Mouse (Mus musculus): Measurements from ENCODE around the gene Gm20388. TPM values are rescaled to one million over a fixed set of nuclear protein-coding genes. Genes with fewer than 3 reads are reported as not detected.

Gm20388 gene
- polyA plus RNA-seq, 2 experiments: 8.5 TPM; not detected in 1

DNA sequence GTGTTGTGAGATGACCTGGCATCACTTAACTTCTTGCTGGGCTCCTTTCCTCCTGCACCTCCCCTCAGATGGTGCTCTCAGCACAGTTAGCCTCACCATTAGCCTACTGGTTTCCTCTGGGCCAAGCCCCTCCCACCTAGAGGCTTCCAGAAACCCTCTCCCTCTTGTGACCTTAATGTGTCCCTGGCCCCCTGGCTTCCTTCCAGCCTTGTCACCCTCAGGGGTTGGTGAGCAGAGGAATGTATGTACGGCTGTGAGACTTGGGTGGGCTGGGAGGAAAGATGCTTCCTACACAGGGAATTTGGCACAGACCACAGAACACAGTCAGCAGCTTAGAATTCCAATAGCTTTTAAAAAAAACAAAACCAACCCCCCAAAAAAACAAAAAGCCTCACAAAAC is 1970.2 kb downstream of the Gm20388 start:
- no peak overlapping the region for H3K27ac ChIP-seq
- no peaks in the 10 kb centered on the region for H3K27me3 ChIP-seq (ENCODE audit: control insufficient read depth, insufficient read depth, low read length)
- ATAC-seq (ENCODE audit: insufficient read depth): no peak
- H3K4me1 ChIP-seq (replicated peaks; ENCODE audit: control insufficient read depth in 2 of 2, insufficient read depth in 2 of 2, low read length in 1 of 2): 0 out of 4 replicates have a peak, but pooled peaks cover 0 to 2% of the 10 kb centered on the region in 2 experiments
- H3K4me3 ChIP-seq (ENCODE audit: insufficient read depth in 1 of 2, low read depth in 2 of 2, low read length in 2 of 2): no peak overlapping the region
- 70% methylated on average over 1 of the region's 1 CpGs for WGBS (ENCODE audit: insufficient replicate concordance)
- no peak overlapping the region for H3K4me2 ChIP-seq (ENCODE audit: low read depth)
- H3K9me3 ChIP-seq (ENCODE audit: control insufficient read depth, low read length): no peaks in the 10 kb centered on the region
- TF ChIP-seq CTCF (IDR thresholded peaks at IDR 0.05; ENCODE audit: low read depth) (no peak), EP300 (IDR thresholded peaks at IDR 0.05; ENCODE audit: low read depth) (no peak)
- peaks cover 47% of the 10 kb centered on the region for H3K36me3 ChIP-seq (replicated peaks; ENCODE audit: control insufficient read depth, insufficient read depth, low read depth)
- no peak for DNase-seq (ENCODE audit: low read depth in 3 of 3, low spot score in 3 of 3)
- no peak overlapping the region for H3K9ac ChIP-seq (replicated peaks)

DNA sequence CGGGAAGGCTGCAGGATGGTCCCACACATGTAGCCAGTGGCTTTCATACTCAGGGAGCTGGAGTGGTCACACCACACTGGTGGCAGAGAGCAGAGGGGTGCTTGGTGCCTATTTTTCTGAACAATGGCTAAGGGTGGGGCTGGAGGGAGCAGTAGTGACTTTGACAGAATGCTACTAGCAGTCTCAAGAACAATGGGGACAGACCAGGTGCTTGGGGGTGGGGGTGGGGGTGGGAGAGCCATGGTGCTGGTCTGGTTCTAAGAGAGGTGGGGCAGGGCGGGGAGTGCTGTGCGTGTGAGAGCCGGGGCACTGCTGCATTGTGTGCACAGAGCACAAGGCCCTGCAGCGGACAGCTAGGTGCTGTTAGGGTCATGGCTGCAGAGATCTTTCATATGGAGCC is 1971.3 kb downstream of the Gm20388 start:
- H3K36me3 ChIP-seq (replicated peaks; ENCODE audit: control insufficient read depth, insufficient read depth, low read depth): peaks cover 58% of the 10 kb centered on the region
- H3K27me3 ChIP-seq (ENCODE audit: control insufficient read depth, insufficient read depth, low read length): no peaks in the 10 kb centered on the region
- no peak overlapping the region for H3K9ac ChIP-seq (replicated peaks)
- no peak overlapping the region for H3K4me2 ChIP-seq (ENCODE audit: low read depth)
- no peak overlapping the region for H3K4me3 ChIP-seq (ENCODE audit: insufficient read depth in 1 of 2, low read depth in 2 of 2, low read length in 2 of 2)
- H3K27ac ChIP-seq: no peak overlapping the region
- DNase-seq (ENCODE audit: low read depth in 3 of 3, low spot score in 3 of 3) (no peak), ATAC-seq (ENCODE audit: insufficient read depth) (no peak)
- no peaks in the 10 kb centered on the region for H3K9me3 ChIP-seq (ENCODE audit: control insufficient read depth, low read length)
- 0 out of 4 replicates have a peak, but pooled peaks cover 0 to 2% of the 10 kb centered on the region in 2 experiments for H3K4me1 ChIP-seq (replicated peaks; ENCODE audit: control insufficient read depth in 2 of 2, insufficient read depth in 2 of 2, low read length in 1 of 2)
- 88% methylated on average over 5 of the region's 5 CpGs for WGBS (ENCODE audit: insufficient replicate concordance)
- no peak for TF ChIP-seq EP300 (IDR thresholded peaks at IDR 0.05; ENCODE audit: low read depth)
- TF ChIP-seq CTCF (IDR thresholded peaks at IDR 0.05; ENCODE audit: low read depth): no peak

DNA sequence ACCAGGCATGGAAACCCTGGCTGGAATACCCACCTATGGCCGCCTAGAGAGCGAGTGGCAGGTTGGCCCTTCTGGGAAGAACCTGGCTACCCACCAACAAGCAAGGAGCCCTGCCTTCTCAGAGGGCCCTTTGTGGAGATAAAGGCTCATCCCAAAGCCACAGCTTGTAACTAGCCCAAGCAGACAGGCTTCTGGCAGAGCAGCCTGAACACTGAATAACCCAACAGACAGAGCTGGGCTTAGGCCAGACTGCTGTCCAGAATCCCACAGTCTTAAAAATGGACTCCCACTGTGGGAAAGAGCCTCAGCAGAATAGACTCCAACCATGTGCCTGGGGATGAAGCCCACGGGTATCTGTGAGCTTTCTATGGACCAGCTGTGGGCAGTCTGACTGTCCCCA is 1973.5 kb downstream of the Gm20388 start:
- H3K27me3 ChIP-seq (ENCODE audit: control insufficient read depth, insufficient read depth, low read length): no peaks in the 10 kb centered on the region
- H3K4me3 ChIP-seq (ENCODE audit: insufficient read depth in 1 of 2, low read depth in 2 of 2, low read length in 2 of 2): no peak overlapping the region
- H3K9ac ChIP-seq (replicated peaks): no peak overlapping the region
- peaks cover 76% of the 10 kb centered on the region for H3K36me3 ChIP-seq (replicated peaks; ENCODE audit: control insufficient read depth, insufficient read depth, low read depth)
- H3K4me1 ChIP-seq (replicated peaks; ENCODE audit: control insufficient read depth in 2 of 2, insufficient read depth in 2 of 2, low read length in 1 of 2): no peaks in the 10 kb centered on the region
- DNase-seq (ENCODE audit: low read depth in 3 of 3, low spot score in 3 of 3) (no peak), ATAC-seq (ENCODE audit: insufficient read depth) (no peak)
- H3K27ac ChIP-seq: no peak overlapping the region
- H3K9me3 ChIP-seq (ENCODE audit: control insufficient read depth, low read length): no peaks in the 10 kb centered on the region
- H3K4me2 ChIP-seq (ENCODE audit: low read depth): no peak overlapping the region
- WGBS (ENCODE audit: insufficient replicate concordance): 87% methylated on average over 3 of the region's 3 CpGs
- no peak for TF ChIP-seq CTCF (IDR thresholded peaks at IDR 0.05; ENCODE audit: low read depth)
- no peak for TF ChIP-seq EP300 (IDR thresholded peaks at IDR 0.05; ENCODE audit: low read depth)

DNA sequence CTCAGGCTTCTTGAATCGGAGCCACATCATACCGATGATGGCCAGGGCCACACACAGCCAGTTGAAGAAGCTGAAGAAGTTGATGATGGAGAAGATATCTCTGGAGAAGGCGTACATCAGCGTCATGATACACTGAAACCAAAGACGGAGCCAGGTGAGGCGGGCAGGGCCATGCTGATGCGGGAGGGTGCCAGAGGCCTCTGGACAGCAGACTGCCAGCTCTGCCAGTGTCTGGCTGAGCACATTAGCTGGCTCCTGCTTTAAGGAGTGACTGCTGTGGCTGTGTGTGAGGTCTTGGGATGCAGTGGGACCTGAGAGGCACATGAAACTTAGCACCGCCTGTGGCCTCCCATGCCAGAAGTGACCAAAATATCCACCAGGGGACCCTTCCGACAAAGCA is 1974.4 kb downstream of the Gm20388 start:
- H3K4me2 ChIP-seq (ENCODE audit: low read depth): no peak overlapping the region
- H3K27me3 ChIP-seq (ENCODE audit: control insufficient read depth, insufficient read depth, low read length): no peaks in the 10 kb centered on the region
- no peaks in the 10 kb centered on the region for H3K9me3 ChIP-seq (ENCODE audit: control insufficient read depth, low read length)
- H3K4me1 ChIP-seq (replicated peaks; ENCODE audit: control insufficient read depth in 2 of 2, insufficient read depth in 2 of 2, low read length in 1 of 2): no peaks in the 10 kb centered on the region
- ATAC-seq (ENCODE audit: insufficient read depth): no peak
- no peak overlapping the region for H3K27ac ChIP-seq
- H3K9ac ChIP-seq (replicated peaks): no peak overlapping the region
- H3K4me3 ChIP-seq (ENCODE audit: insufficient read depth in 1 of 2, low read depth in 2 of 2, low read length in 2 of 2): no peak overlapping the region
- WGBS (ENCODE audit: insufficient replicate concordance): 94% methylated on average over 9 of the region's 9 CpGs
- no peak for DNase-seq (ENCODE audit: low read depth in 3 of 3, low spot score in 3 of 3)
- peaks cover 80% of the 10 kb centered on the region for H3K36me3 ChIP-seq (replicated peaks; ENCODE audit: control insufficient read depth, insufficient read depth, low read depth)
- TF ChIP-seq CTCF (IDR thresholded peaks at IDR 0.05; ENCODE audit: low read depth) (no peak), EP300 (IDR thresholded peaks at IDR 0.05; ENCODE audit: low read depth) (no peak)

DNA sequence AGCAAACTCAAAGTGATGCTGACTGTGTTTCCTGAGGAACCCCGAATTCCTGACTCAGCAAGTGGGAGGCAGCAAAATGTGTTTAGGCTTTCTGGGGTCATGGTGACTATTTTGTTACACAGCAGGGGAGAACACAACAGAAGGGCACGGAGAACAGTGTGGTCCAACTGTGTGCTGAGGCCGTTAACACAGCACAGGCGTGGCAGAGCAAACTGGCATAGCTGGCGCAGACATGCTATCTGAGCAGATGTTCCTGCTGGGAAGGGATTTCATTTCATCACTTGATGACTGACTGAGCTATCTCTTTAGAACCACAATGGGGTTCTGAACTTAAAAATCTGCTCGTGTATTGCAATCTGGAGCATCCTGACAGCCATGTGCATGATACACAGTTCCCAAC is 1974.8 kb downstream of the Gm20388 start:
- DNase-seq (ENCODE audit: low read depth in 3 of 3, low spot score in 3 of 3): no peak
- Histone ChIP-seq H3K4me3 (ENCODE audit: insufficient read depth in 1 of 2, low read depth in 2 of 2, low read length in 2 of 2) (no peak overlapping the region), H3K27me3 (ENCODE audit: control insufficient read depth, insufficient read depth, low read length) (no peaks in the 10 kb centered on the region), H3K4me2 (ENCODE audit: low read depth) (no peak overlapping the region), H3K27ac (no peak overlapping the region), H3K36me3 (replicated peaks; ENCODE audit: control insufficient read depth, insufficient read depth, low read depth) (peaks cover 80% of the 10 kb centered on the region), H3K9me3 (ENCODE audit: control insufficient read depth, low read length) (no peaks in the 10 kb centered on the region), H3K9ac (replicated peaks) (no peak overlapping the region), H3K4me1 (replicated peaks; ENCODE audit: control insufficient read depth in 2 of 2, insufficient read depth in 2 of 2, low read length in 1 of 2) (no peaks in the 10 kb centered on the region)
- WGBS (ENCODE audit: insufficient replicate concordance): 86% methylated on average over 6 of the region's 6 CpGs
- ATAC-seq (ENCODE audit: insufficient read depth): no peak
- TF ChIP-seq EP300 (IDR thresholded peaks at IDR 0.05; ENCODE audit: low read depth) (no peak), CTCF (IDR thresholded peaks at IDR 0.05; ENCODE audit: low read depth) (no peak)

Data from liver, embryonic 14.5 days (tissue).